Mouse (Mus musculus) heart, postnatal 0 days (tissue): ENCODE data around the gene Vgll4.

Source experiments
- CTCF ChIP-seq: IDR thresholded peaks from 2 replicates; pipeline ENCODE4 v1.5.1; 2016; ENCODE audit warnings: antibody characterized with exemption, control low read depth, low read depth
- EP300 ChIP-seq: IDR thresholded peaks from 2 replicates; pipeline ENCODE4 v1.6.1; 2016; ENCODE audit warnings: antibody characterized with exemption, low read depth

GRCm38 (mm10) chr6:114875018-114875558 is 94.7 kb downstream of the Vgll4 start:
- TF ChIP-seq CTCF: no peak
- peak; percentile 85 for TF ChIP-seq EP300
